Mouse (Mus musculus) mammary gland, adult 2 months (tissue): ENCODE data around the gene 2010005H15Rik. TPM values are rescaled to one million over a fixed set of nuclear protein-coding genes. Genes with fewer than 3 reads are reported as not detected.

ENCODE experiments used
- polyA plus RNA-seq: library from polyadenylated mRNA; depleted of rRNA; stranded (reverse); fragments of >200 nt; gene quantifications from 2 replicates; pipeline ENCODE4 v1.2.3, GENCODE M21; 2012; ENCODE audit warnings: low replicate concordance; rRNA removed

Gene 2010005H15Rik
- not detected in 2 replicates for polyA plus RNA-seq

DNA sequence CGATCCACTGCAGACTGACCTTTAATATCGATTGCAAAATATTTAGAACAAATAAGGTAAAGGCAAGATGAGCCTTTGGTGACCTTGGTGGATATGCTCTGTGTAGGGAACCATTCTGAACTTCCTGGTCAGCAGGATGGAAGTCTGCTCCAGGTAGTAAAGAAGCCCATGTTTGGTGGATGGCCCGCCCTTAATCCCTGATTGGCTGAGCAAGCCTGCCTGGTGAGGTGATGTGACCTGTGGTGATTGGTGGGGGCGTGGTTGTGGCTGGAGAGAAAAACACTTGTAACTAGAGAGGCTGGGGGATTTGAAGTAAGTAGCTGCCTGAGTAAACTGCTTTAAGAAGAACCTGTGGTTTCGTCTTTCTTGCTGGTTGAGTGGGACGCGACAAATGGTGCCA, at the start of gene 2010005H15Rik:
TSS of gene 2010005H15Rik (plus strand) at position 301 of the 400 bp plus-strand sequence.

DNA sequence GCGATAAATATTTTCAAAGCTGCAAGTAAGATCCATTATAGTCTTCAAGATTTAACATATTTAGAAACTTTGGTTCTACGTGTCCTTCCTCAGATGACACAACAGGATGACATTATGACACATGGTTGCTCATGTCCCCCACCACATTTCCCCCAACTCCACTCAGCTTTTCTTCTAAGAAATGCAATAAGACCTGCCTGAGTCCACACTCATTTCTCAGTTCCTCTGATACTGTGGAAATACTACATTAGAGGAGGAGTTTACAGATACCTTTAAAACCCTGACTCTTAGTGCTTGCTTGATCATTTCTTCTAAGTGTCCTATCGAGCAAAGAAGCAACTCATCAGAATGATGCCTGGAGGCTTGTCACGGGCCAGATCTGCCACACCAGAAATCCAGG, 37.4 kb upstream of the 2010005H15Rik start, which contains the start of gene Gm5483:
TSS of gene Gm5483 (plus strand) at position 301 of the 400 bp plus-strand sequence.

DNA sequence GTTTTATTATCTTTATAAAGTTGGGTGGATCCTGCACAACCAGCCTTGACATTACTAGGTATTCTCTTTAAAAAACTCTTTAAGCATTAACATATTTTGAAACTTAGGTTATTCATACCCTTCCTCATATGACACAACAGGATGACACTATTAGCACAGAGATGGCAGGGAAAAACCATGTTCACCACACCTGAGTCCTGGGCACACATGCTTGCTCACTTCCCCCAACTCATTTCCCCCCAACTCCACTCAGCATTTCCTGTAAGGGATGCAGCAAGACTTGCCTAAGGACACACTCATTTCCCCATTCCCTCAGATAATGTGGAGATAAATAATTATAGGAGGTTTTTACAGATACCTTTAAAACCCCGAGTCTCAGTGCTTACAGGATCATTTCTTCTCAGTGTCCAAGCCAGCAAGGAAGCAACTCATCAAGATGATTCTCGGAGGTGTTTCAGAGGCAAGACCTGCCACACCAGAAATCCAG, 11.3 kb upstream of the 2010005H15Rik start, which contains the start of gene Gm5416:
TSS of gene Gm5416 (plus strand) at position 437 of the 487 bp plus-strand sequence.

DNA sequence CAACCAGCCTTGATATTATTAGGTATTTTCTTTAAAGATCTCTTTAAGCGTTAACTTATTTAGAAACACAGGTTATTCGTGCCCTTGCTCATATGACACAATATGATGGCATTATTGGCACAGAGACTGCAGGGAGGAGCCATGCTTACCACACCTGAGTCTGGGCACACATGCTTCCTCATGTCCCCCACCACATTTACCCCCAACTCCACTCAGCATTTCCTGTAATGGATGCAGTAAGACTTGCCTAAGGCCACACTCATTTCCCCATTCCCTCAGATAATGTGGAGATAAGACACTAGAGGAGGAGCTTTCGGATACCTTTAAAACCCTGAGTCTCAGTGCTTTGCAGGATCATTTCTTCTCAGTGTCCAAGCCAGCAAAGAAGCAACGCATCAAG, 55.5 kb downstream of the 2010005H15Rik start, which contains the start of gene Stfa1:
TSS of gene Stfa1 (plus strand) at position 156 of the 400 bp plus-strand sequence.

Other genes starting within 250 kb of the 2010005H15Rik start
- gene Kpna1, start 242.7 kb upstream of the 2010005H15Rik start, polyA plus RNA-seq: 3.7 and 15.5 TPM in 2 replicates
- 1.1 and 2.7 TPM in 2 replicates for gene Wdr5b, start 180.3 kb upstream of the 2010005H15Rik start, polyA plus RNA-seq
- gene Fam162a, start 149.9 kb upstream of the 2010005H15Rik start, polyA plus RNA-seq: 27.0 and 27.7 TPM in 2 replicates
- 4.2 and 5.4 TPM in 2 replicates for gene Ccdc58, start 149.8 kb upstream of the 2010005H15Rik start, polyA plus RNA-seq
- gene Csta1, start 90.2 kb upstream of the 2010005H15Rik start, polyA plus RNA-seq: 0.11 TPM in 1 of 2 replicates, not detected in the other
- not detected in 2 replicates for gene Stfa2l1, start 64.7 kb upstream of the 2010005H15Rik start, polyA plus RNA-seq
- not detected in 2 replicates for gene Gm5483, start 37.3 kb upstream of the 2010005H15Rik start, polyA plus RNA-seq
- not detected in 2 replicates for gene Gm5416, start 11.1 kb upstream of the 2010005H15Rik start, polyA plus RNA-seq
- gene Stfa1, start 55.5 kb downstream of the 2010005H15Rik start, polyA plus RNA-seq: not detected in 2 replicates
- not detected in 2 replicates for gene BC117090, start 112.9 kb downstream of the 2010005H15Rik start, polyA plus RNA-seq
- gene BC100530, start 146.3 kb downstream of the 2010005H15Rik start, polyA plus RNA-seq: not detected in 2 replicates
- gene Stfa2, start 187.0 kb downstream of the 2010005H15Rik start, polyA plus RNA-seq: not detected in 2 replicates
- not detected in 2 replicates for gene Stfa3, start 233.9 kb downstream of the 2010005H15Rik start, polyA plus RNA-seq